Mouse (Mus musculus): ENCODE results near the gene Myo1f. TPM values are rescaled to one million over a fixed set of nuclear protein-coding genes. Genes with fewer than 3 reads are reported as not detected.

Gene Myo1f
- polyA plus RNA-seq, 1 experiment from 2014 or later = 1.7 TPM

GRCm38 (mm10) chr17:33631236-33631635, 75.7 kb downstream of the Myo1f start:
- no peak for ATAC-seq (replicated peaks)
- peaks cover 31% of the 10 kb centered on the region for H3K4me1 ChIP-seq
- WGBS = 90% methylated on average over 9 of the region's 9 CpGs
- H3K27me3 ChIP-seq = no peaks in the 10 kb centered on the region
- H3K36me3 ChIP-seq = peaks cover 14% of the 10 kb centered on the region; the same call in 1 of the 2 replicates
- H3K9me3 ChIP-seq = no peaks in the 10 kb centered on the region
- no peak overlapping the region for H3K4me2 ChIP-seq (replicated peaks)
- no peak overlapping the region for H3K27ac ChIP-seq (replicated peaks)
- H3K4me3 ChIP-seq = no peak overlapping the region
- H3K9ac ChIP-seq (replicated peaks) = no peak overlapping the region

GRCm38 (mm10) chr17:33631796-33632195, 76.3 kb downstream of the Myo1f start:
- no peak for ATAC-seq (replicated peaks)
- H3K9ac ChIP-seq (replicated peaks) = no peak overlapping the region
- H3K4me1 ChIP-seq = peaks cover 31% of the 10 kb centered on the region
- H3K4me2 ChIP-seq (replicated peaks) = no peak overlapping the region
- H3K27ac ChIP-seq (replicated peaks) = no peak overlapping the region
- H3K27me3 ChIP-seq = no peaks in the 10 kb centered on the region
- 77% methylated on average over 5 of the region's 5 CpGs for WGBS
- no peak overlapping the region for H3K4me3 ChIP-seq
- no peaks in the 10 kb centered on the region for H3K9me3 ChIP-seq
- peaks cover 14% of the 10 kb centered on the region; the same call in 1 of the 2 replicates for H3K36me3 ChIP-seq

- peaks cover 2% of the 10 kb centered on the region for H3K4me1 ChIP-seq
- no peak overlapping the region for H3K4me2 ChIP-seq (replicated peaks)
- peaks cover 16% of the 10 kb centered on the region; the same call in 1 of the 2 replicates for H3K36me3 ChIP-seq
- no peak overlapping the region for H3K9ac ChIP-seq (replicated peaks)
- WGBS = 79% methylated on average over 2 of the region's 2 CpGs
- H3K27me3 ChIP-seq = no peaks in the 10 kb centered on the region
- H3K27ac ChIP-seq (replicated peaks) = no peak overlapping the region
- no peak overlapping the region for H3K4me3 ChIP-seq
- no peak for ATAC-seq (replicated peaks)
- no peaks in the 10 kb centered on the region for H3K9me3 ChIP-seq
Measured at GRCm38 (mm10) chr17:33637038-33637437, 81.5 kb downstream of the Myo1f start.

- no peak within 1 kb of the TSS for H3K4me2 ChIP-seq (replicated peaks)
- no peak for ATAC-seq (replicated peaks)
- WGBS = 94% methylated on average over 4 of the region's 4 CpGs
- H3K9ac ChIP-seq (replicated peaks) = no peak within 1 kb of the TSS
- H3K36me3 ChIP-seq = peaks cover 15% of the 10 kb centered on the region; the same call in 1 of the 2 replicates
- no peaks in the 10 kb centered on the region for H3K4me1 ChIP-seq
- no peak within 1 kb of the TSS for H3K27ac ChIP-seq (replicated peaks)
- H3K27me3 ChIP-seq = no peaks in the 10 kb centered on the region
- no peaks in the 10 kb centered on the region for H3K9me3 ChIP-seq
- H3K4me3 ChIP-seq = no peak within 1 kb of the TSS
Measured at GRCm38 (mm10) chr17:33637516-33638276, 82.2 kb downstream of the Myo1f start, which contains the start of gene Pram1. TSS of gene Pram1 (plus strand) at chr17:33638056.

GRCm38 (mm10) chr17:33639743-33640142, 84.2 kb downstream of the Myo1f start:
- no peaks in the 10 kb centered on the region for H3K27me3 ChIP-seq
- ATAC-seq (replicated peaks) = no peak
- H3K27ac ChIP-seq (replicated peaks) = no peak overlapping the region
- H3K4me3 ChIP-seq = no peak overlapping the region
- no peaks in the 10 kb centered on the region for H3K9me3 ChIP-seq
- no peak overlapping the region for H3K4me2 ChIP-seq (replicated peaks)
- H3K9ac ChIP-seq (replicated peaks) = no peak overlapping the region
- H3K4me1 ChIP-seq = no peaks in the 10 kb centered on the region
- H3K36me3 ChIP-seq = peaks cover 30% of the 10 kb centered on the region
- 79% methylated on average over 6 of the region's 6 CpGs for WGBS

GRCm38 (mm10) chr17:33644068-33644467, 88.6 kb downstream of the Myo1f start:
- ATAC-seq (replicated peaks) = no peak
- Histone ChIP-seq H3K4me3 (no peak overlapping the region), H3K4me1 (no peaks in the 10 kb centered on the region), H3K27me3 (no peaks in the 10 kb centered on the region), H3K27ac (replicated peaks) (no peak overlapping the region), H3K36me3 (peaks cover 64% of the 10 kb centered on the region), H3K9me3 (no peaks in the 10 kb centered on the region), H3K4me2 (replicated peaks) (no peak overlapping the region), H3K9ac (replicated peaks) (no peak overlapping the region)
- 95% methylated on average over 4 of the region's 4 CpGs for WGBS

- no peak for ATAC-seq (replicated peaks)
- no peak overlapping the region for H3K9ac ChIP-seq (replicated peaks)
- H3K36me3 ChIP-seq = peaks cover 71% of the 10 kb centered on the region
- no peak overlapping the region for H3K4me3 ChIP-seq
- 95% methylated on average over 8 of the region's 8 CpGs for WGBS
- H3K4me1 ChIP-seq = no peaks in the 10 kb centered on the region
- H3K9me3 ChIP-seq = no peaks in the 10 kb centered on the region
- no peak overlapping the region for H3K27ac ChIP-seq (replicated peaks)
- no peaks in the 10 kb centered on the region for H3K27me3 ChIP-seq
- no peak overlapping the region for H3K4me2 ChIP-seq (replicated peaks)
Measured at GRCm38 (mm10) chr17:33645073-33645472, 89.6 kb downstream of the Myo1f start.

- Histone ChIP-seq H3K27me3 (no peaks in the 10 kb centered on the region), H3K36me3 (peaks cover 91% of the 10 kb centered on the region), H3K27ac (replicated peaks) (no peak overlapping the region), H3K9me3 (no peaks in the 10 kb centered on the region), H3K4me1 (no peaks in the 10 kb centered on the region), H3K4me3 (no peak overlapping the region), H3K9ac (replicated peaks) (no peak overlapping the region), H3K4me2 (replicated peaks) (no peak overlapping the region)
- 97% methylated on average over 34 of the region's 34 CpGs for WGBS
- ATAC-seq (replicated peaks) = no peak; the same call in 1 of the 2 replicates
Measured at GRCm38 (mm10) chr17:33649781-33650475, 94.4 kb downstream of the Myo1f start.

Other genes with a start within 250 kb of the Myo1f start
- gene Zfp81, start 196.8 kb upstream of the Myo1f start, polyA plus RNA-seq (2015; fragmentation: Nextera tagmentation; extraction: Ambion mirVana) = 21.1 and 21.7 TPM in 2 replicates
- gene Zfp101, start 161.1 kb upstream of the Myo1f start, polyA plus RNA-seq (2015; fragmentation: Nextera tagmentation; extraction: Ambion mirVana) = 20.2 and 20.6 TPM in 2 replicates
- not detected in 2 replicates for gene Actl9, start 122.8 kb upstream of the Myo1f start, polyA plus RNA-seq (2015; fragmentation: Nextera tagmentation; extraction: Ambion mirVana)
- gene Adamts10, start 31.5 kb upstream of the Myo1f start, polyA plus RNA-seq (2015; fragmentation: Nextera tagmentation; extraction: Ambion mirVana) = 37.8 and 40.7 TPM in 2 replicates
- 58.9 and 59.3 TPM in 2 replicates for gene Zfp414, start 73.4 kb downstream of the Myo1f start, polyA plus RNA-seq (2015; fragmentation: Nextera tagmentation; extraction: Ambion mirVana)
- 0.41 and 0.46 TPM in 2 replicates for gene Pram1, start 82.3 kb downstream of the Myo1f start, polyA plus RNA-seq (2015; fragmentation: Nextera tagmentation; extraction: Ambion mirVana)
- 246 and 265 TPM in 2 replicates for gene Hnrnpm, start 131.2 kb downstream of the Myo1f start, polyA plus RNA-seq (2015; fragmentation: Nextera tagmentation; extraction: Ambion mirVana)
- 71.8 and 72.8 TPM in 2 replicates for gene March2, start 163.0 kb downstream of the Myo1f start, polyA plus RNA-seq (2015; fragmentation: Nextera tagmentation; extraction: Ambion mirVana)
- 452 and 485 TPM in 2 replicates for gene Rab11b, start 204.8 kb downstream of the Myo1f start, polyA plus RNA-seq (2015; fragmentation: Nextera tagmentation; extraction: Ambion mirVana)
- gene Angptl4, start 226.1 kb downstream of the Myo1f start, polyA plus RNA-seq (2015; fragmentation: Nextera tagmentation; extraction: Ambion mirVana) = 12.8 and 14.0 TPM in 2 replicates

Measured in forebrain, embryonic 15.5 days (tissue).